Mouse (Mus musculus) lung, postnatal 4 days (tissue): ENCODE measurements around the gene Zfc3h1.
A peak's percentile ranks its signal among the peaks of the same experiment; 100 is the strongest.

Source experiments
- DNase-seq, 2 experiments: peaks; one replicate each; pipeline ENCODE4 v3.0.0; 2021

The Zfc3h1 gene

DNA sequence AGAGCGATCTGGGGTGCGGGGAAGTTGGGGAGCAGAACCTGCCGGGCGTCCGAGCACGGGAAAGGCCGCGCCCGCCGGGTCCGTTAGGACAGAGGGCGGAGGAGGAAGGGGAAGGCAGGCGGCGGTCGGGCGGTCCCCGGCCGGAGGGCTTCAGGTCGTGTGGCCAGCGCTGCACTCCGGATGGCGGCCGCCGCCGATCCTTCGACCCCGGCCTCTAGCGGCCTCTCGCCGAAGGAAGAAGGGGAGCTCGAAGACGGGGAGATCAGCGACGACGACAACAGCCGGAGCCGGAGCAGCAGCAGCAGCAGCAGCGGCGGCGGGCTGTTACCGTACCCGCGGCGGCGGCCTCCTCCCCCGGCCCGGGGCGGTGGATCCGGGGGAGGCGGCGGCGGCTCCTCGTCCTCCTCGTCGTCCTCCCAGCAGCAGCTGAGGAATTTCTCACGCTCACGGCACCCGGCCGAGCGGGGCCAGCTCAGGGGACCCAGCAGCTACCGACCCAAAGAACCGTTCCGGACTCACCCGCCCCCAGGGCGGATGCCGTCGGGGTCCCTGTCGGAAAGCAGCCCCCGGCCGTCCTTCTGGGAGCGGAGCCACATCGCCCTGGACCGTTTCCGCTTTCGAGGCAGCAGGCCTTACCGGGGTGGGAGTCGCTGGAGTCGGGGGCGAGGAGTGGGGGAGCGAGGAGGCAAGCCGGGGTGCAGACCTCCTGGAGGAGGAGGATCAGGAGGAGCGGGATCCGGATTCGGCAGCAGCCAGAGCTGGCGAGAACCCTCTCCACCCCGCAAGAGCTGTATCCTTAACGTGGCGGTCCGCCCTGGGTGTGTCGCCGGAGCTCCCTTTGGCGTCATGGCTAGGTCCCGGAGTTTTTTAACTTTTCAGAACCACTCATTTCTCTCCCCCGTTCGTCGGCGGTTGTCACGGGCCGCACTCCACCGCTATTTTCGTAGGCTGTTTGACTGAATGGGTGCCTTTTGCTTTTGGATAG lies 551 bp downstream of the Zfc3h1 start:
- DNase-seq = peak; percentile 75

DNA sequence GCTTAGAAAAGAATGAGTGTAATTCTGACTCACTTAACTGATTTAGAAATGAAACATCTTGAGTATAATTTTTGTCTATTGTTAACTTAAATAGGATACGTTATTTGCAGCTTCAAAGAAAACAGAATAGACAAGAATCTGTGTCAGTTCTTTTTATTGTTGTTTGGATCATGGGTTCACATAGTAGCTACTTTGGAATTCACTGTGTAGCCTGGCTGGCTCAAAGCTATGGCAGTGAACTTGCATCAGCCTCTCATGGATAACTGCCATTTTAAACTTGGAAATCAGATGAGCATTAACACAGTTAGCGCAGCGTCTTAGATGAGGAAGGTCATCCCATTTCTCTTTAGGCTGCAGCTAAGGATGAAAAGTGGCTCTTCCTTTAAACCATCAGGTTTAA lies 3.1 kb downstream of the Zfc3h1 start:
- DNase-seq = no peak

DNA sequence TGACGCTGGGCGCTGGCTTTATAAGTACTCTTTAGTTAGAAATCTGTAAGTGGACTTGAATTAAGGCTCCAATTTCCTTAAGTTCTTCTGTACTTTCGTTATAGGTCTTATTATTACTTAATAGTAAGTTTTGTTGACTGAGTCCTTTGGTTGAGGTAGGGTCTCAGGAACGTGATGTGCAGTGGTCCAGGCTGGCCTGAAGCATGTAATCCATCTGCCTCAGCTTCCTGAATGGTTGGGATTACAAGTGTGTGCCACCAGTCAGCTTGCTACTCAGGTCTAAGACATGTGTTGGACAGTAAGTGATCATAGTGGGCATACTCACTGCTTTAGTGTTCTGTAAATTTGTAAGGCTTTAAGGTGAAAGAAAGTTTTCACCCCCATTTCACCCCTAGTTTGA lies 6.3 kb downstream of the Zfc3h1 start:
- no peak for DNase-seq

DNA sequence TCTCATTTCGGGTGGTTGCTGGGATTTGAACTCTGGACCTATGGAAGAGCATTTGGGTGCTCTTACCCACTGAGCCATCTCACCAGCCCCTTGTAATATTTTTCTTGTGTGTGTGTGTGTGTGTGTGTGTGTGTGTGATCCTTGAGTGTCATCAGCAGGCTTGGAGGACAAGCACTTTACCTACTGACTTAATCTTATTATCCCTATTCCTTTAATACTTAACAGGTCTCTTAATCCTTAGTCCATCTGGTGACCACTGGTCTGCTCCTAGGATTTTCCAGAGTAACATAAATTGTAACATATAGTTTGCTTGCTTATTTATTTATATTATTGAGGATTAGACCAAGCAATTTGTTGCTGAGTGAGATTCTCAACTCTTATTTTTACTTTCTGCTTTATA lies 7.1 kb downstream of the Zfc3h1 start:
- no peak for DNase-seq

DNA sequence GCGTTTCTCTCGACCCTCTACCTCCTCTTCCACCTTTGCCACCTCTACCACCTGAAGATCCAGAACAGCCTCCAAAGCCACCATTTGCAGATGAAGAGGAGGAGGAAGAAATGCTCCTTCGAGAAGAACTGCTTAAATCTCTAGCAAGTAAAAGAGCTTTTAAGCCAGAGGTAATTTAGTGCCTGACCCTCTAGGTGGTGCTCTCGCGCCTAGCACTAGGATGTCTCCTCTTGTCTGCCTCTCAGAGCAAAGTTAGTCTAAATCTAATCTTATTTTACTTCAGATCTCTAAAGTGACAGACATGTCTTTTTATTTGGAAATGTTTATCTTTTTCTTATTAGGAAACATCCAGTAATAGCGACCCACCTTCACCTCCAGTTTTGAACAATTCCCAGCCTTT lies 21.6 kb downstream of the Zfc3h1 start:
- DNase-seq = peak; percentile 34 to 64

DNA sequence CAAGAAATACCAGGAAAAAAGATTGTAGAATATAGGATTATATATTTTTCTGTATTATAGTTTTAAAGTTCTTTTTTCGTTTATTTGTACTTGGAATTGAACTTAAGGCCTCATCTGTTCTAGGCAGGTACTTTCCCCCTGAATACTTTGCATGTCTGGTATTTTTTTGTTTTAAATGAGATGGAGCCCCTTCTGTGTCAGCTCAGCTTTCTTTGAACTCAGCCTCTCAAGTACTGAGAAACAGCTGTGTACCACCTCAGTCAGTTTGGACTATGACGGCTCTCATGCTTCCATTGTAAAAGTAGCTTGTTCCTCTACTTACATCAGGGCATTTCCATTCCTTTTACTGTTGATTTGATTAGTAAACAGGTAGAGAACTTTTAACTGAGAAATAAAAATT lies 28.7 kb downstream of the Zfc3h1 start:
- DNase-seq = no peak

DNA sequence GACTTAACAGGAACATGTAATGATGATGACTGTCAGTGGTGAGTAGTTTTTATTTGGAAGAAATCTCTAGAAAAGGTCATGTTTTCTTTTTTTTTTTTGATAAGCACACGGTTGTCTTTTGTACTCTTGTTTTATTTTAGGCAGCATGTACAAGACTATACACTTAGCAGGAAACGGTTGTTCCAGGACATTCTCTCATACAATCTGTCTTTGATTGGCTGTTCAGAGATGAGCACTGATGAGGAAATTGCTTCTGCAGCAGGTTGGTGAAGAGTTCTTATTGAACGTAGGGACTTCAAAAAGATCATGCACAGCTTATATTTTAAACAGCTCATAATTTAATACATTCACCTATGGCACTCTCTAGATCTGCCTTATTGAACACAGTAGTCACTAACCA lies 29.3 kb downstream of the Zfc3h1 start:
- DNase-seq = no peak

DNA sequence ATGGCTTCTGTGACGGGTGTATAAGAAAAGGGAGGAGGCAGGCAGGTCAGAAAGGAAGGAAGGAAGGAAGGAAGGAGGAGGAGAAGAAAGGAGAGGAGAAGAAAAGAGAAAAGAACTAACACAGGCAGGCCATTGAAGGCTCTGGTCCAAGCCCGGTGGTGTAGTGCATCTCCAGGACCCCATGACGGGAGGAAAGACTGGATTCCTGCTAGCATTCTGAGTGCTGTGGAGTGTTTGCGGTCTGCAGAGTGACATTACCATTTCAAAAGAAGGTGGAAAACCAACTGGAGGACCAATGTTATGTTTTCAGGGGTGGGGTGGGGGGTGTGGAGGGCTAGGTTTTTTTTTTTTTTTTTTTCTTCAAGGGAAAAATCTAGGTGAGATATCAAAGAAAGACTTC lies 37.2 kb downstream of the Zfc3h1 start:
- no peak for DNase-seq

DNA sequence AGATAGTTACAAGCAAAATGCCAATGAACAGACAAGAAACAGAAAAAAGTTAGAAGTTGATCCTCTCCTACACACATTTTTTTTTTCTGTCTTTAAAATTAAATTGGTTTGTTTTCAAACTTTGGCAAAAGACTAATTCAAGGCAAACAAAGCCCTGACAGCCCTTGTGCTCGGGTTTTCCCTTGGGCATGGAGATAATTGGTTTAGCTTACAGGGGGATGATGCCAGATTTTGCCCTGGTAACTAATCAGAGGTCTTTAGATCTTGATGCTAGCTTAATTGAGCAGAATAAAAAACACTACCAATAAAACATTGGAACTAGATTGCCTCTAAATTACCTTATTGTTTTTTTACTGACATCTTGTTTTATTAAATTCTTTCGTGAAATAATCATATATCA lies 40.6 kb downstream of the Zfc3h1 start:
- no peak for DNase-seq

DNA sequence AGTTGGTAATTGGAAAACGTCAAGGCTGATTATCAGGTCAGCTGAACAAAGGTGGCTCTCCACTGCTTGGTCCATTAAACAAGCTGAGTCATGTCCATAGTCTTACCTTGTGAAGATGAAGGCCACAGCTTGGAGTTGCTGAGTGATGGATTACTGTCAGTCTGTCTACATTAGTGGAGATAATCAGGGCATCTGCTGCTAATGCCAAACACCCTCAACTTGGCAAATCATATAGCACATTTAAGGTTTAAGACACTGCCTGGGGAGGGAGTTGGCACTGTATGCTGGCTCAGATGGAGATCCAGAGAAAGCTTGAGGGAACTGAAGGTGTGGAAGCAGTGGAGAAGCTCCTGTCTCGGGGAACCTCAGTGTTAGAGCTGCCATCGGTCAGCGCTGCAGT lies 52.5 kb downstream of the Zfc3h1 start:
- DNase-seq = no peak

DNA sequence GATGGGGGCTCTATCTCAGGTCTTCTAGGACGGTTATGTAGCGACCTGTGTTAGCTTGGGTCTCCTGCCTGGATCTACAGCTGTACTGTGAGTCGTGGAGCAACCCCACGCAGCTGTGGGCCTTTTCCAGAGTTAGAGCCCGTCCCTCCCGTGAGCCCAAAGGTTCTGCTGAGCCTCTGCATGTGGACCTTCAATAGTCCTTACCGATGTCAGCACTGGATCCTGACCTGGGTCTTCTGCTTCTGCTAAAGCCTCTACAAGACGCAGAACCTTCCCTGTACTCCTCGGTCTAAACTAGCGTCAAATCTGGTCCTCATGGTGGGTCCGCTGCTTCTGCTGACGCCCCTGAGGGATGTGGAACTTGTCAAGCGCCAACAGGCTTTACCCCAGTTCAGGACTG lies 63.9 kb downstream of the Zfc3h1 start:
- no peak for DNase-seq

DNA sequence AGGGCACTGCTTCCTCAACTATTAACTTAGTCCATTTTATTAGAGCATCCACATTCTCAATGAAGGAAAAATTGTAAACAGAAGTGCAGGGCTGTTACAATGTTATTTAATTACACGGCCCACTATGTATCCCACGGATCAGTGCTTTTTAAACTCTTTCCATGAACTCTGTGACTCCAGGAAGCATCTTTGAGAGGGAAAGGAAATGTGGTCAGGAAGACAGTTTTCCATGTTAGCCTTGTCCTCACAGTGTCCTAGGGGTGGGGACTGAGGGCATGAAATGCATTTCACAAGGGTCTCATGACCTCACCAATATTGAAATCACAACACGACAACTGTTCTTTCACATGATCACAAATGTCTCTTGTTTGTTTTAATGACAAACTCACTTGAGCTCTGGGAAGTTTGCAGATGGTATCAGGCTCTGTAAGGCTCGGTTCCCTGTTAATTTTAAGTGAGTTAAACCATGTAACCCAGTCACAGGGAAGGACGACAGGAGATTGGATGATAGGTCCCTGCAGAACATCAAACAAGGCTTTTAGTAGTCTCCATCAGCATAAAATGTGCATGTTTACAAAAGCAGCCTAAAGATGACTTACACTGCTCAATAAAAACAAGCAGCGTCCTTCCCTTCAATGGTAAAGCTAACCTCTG lies 72.7 kb downstream of the Zfc3h1 start:
- DNase-seq = no peak

DNA sequence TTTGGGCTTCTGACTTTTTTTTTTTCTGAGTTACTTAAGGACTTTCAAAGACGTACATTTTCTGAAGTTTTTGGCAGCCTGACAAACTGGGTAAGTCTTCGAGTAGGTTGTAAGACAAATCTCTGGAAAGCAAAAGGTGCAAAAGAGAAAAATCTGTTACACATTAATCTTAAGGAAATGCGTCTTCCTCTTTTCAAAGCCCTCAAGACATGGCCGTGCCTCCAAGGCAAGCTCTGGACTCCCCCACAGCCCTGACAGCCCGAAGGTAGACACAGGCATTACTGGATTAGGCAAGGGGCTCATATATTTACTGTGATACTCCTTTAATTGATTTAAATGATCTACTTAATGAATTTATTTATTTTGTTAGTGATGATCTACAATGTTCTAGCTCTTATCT lies 77.9 kb downstream of the Zfc3h1 start:
- no peak for DNase-seq

DNA sequence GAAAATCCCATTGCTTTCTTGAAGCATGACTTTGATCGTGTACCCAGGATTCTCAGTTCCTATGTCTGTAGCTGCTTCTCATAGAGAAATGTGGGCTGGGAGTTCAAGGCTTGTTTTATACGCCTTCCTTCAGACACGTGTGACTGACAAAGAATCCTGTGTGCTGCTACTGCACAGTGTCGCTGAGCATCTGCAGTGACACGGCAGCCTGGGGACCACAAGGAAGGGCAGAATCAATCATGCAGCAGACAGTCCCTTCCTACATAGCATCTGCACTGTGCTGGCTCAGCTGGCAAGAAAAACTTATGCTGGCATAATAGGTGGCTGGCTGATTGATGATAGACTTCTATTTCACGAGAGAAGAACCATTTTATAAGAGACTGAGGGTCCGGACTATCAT lies 80.3 kb downstream of the Zfc3h1 start:
- no peak for DNase-seq

DNA sequence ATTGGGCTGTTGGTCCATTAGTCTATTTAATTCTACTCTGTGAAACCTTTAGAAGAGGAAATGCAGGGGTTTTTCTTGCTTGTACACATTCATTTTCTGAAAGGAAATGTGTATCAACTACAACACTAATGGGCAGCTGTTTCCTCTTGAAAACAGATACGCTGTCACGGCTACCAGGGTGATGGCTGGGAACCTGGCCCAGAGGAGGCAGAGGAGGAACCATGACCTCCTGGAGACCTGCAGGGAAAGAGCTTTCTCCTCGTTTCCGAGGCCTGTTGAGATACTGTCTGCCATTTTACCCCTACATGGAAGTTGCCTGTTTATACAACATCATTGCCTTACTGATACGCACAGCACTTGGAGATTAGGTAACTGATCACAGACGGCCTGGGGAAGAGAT lies 81.0 kb downstream of the Zfc3h1 start:
- DNase-seq = peak in 1 of 2 experiments; percentile 35

DNA sequence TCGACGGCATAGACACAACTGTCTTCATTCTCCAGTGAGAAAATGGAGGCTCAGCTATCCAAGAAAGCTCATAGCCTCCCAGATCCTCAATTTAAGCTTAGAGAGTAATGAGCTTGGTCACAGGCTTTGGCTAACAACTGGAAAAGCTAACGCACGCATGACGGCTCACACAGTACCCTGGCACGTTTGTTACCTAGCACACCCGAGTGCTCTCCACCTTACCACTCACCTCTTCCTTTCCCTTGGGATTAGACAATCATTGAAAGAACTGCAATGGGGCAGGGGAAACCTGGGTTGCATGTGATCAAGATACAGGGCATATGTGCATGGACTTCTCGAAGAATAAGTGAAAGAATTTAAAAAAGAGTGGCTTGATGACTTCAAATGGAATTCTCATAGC lies 83.2 kb downstream of the Zfc3h1 start:
- DNase-seq = no peak

DNA sequence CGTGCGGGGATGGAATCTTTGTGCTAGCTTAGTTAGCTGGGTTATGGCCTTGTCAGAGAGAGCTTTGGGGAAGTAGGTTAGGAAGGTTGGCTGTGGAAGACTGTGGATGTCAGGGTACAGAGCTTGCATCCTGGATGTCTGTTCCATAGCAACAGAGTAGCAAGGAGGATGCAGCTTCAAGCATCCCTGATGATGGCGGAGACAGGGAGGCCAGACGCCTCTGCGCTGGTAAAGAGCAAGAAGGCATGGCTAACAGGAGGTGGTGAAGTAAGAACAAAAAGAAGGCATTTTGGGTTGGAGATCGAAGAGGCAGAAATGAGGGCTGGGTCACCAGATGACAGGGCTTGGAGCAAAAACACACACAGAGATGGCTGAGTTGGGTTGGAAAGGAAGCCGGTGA lies 83.9 kb downstream of the Zfc3h1 start:
- DNase-seq = no peak

DNA sequence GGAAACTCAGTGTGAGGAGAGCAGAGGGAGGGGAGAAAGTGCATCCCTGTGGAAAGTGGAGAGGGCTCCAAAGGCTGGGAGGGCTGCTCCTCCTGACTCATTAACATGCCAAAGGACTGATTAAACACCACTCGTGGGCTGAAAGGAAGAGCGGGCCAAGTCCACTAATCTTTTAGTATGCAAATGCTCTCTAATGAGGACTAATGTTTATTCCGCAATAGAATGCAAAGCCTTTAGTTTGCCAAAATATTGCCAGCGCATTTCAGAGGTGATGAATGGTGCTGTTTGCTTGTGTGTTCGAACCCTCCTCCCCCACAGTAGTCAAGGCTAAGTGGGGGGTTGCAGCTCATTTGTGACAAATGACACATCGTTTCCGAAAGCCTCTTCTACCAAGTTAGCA lies 84.3 kb downstream of the Zfc3h1 start:
- DNase-seq = no peak

DNA sequence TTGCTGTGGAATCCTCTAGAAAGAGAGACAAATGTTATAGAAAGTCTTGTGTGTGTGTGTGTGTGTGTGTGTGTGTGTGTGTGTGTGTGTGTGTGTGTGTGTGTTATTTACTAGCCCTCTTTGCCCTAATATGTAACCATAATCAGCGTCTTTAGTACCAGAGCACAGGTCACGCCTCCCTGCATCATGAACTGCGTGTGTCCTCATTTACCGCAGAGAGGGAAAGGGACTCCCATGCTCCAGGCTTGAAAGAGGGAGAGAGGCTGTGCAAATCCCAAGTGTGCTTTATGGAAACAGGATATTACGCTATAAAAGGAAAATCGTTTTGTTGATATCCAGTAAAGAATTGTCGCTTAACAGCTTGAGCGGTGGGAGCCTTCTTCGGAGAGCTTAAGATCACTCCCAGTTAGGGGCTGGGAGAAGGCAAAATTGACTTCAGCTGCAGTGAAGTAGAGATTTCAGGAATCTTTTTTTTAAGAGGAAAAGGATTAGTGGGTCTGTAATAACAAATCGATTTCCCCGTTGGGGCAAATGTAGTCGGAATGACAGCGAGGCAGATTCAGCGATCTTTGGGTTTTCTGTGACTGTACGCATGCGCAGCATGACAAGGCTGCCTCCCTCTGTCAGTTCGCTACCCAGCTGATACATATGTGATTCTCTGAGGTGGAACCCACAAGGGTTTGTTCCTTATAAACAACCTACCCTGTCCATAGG lies 86.0 kb downstream of the Zfc3h1 start:
- no peak for DNase-seq

DNA sequence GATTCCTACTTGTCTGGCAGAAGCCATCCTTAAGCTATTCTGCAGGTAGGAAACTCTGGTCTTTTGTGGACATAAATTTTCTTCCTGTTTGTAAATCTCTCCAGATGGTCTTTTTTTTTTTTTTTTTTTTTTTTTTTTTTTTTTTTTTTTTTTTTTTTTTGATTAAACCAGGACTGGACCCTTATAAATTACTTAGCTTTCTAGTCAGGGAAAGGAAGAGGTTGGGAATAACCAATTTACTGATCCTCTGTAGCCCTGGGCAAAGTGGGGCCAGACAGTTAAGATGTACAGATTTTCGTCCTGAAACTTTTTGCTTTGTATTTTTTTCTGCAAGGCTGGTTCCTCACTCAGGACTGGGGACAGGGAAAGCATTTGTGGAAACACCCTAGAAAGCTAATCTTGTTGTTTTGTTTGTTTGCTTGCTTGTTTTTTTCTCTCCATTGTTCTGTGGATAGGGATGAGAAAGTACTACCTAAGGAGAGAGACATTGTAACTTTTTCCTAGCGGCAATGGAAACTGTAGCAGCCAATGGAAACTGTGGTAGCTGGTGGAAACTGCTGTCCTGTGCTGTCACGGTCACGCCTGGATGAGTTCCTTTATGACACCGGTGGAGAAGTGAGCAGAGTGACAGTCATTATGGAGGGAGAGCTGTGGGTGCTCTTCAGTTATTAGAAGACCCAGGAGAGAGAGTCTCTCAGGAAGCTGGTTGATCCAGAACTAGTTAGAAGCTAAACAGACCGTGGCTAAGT lies 88.6 kb downstream of the Zfc3h1 start:
- DNase-seq = no peak

DNA sequence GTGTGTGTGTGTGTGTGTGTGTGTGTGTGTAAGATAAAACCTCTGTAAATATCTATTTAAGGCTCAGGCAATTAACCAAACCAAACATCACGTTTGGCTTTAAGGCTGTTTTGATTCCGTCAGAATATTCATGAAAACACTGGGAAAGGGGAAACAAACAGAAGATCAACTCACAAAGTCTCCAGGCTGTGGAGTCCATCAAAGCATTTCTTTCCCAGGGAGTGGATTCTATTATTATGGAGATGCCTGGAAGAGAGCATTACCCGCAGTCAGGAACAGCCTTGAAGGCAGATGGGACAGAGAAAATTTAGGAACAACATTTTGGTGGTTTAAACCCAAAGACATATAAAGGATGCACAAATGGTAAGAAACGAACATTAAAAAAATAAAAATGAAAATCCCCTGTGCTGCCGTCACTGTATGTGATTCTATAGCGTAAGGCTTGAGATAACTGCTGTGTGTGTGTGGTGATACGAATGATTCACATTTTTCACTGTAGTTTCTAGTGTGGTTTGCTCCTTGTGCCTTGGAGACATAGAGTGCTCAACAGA lies 90.3 kb downstream of the Zfc3h1 start:
- DNase-seq = no peak

DNA sequence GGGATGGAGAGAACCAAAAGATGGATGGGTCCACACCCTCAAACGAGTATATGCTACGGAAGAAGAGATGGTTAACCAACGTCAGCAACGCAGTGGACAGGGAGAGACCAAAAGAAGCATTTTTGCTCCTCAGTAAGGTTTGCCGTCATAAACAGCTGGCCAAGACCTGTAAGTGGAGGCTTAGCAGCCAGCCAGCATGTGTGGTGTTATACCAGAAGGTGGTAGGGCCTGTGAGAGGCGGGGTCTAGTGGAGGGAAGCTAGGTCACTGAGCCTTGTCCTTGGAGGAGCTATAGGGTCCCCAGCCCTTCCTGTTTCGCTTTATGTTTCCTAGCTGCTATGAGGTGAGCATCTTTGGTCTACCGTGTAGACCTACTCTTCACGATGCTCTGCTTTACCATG lies 91.7 kb downstream of the Zfc3h1 start:
- DNase-seq = no peak
